Mouse (Mus musculus) forebrain, embryonic 14.5 days (tissue): Measurements from ENCODE around the gene Capn1. TPM values are rescaled to one million over a fixed set of nuclear protein-coding genes. Genes with fewer than 3 reads are reported as not detected.

ENCODE experiments used
- ATAC-seq: fragments of 200-750 bp; cut with Nextera tagmentation; 2 replicates; pipeline ENCODE4 v1.8.0; 2017; ENCODE audit warnings: mild to moderate bottlenecking, moderate library complexity
- DNase-seq: peaks from one replicate; pipeline ENCODE4 v3.0.0-alpha.2; 2015; ENCODE audit warnings: low spot score
- H3K27ac ChIP-seq: fragments of 300-500 bp; sonication (generic); 2 replicates; pipeline ENCODE4 v1.5.1; 2014; ENCODE audit warnings: low read depth, mild to moderate bottlenecking, control low read depth, low read length, moderate library complexity
- H3K27me3 ChIP-seq: fragments of 300-500 bp; sonication (generic); replicated peaks from 2 replicates; pipeline ENCODE4 v1.6.1; 2014; ENCODE audit warnings: low read length, control low read depth, mixed read lengths; ENCODE audit not compliant: control insufficient read depth, insufficient read depth
- H3K36me3 ChIP-seq: fragments of 300-500 bp; sonication (generic); 2 replicates; pipeline ENCODE4 v1.6.1; 2014; ENCODE audit warnings: low read length, control low read depth; ENCODE audit not compliant: control insufficient read depth, insufficient read depth
- H3K4me1 ChIP-seq: fragments of 300-500 bp; sonication (generic); 2 replicates; pipeline ENCODE4 v1.6.1; 2014; ENCODE audit warnings: antibody characterized with exemption, low read length, control low read depth; ENCODE audit not compliant: control insufficient read depth, insufficient read depth
- H3K4me2 ChIP-seq: fragments of 300-500 bp; sonication (generic); 2 replicates; pipeline ENCODE4 v1.6.1; 2014; ENCODE audit warnings: mild to moderate bottlenecking, control low read depth, low read length
- H3K4me3 ChIP-seq: fragments of 300-500 bp; sonication (generic); 2 replicates; pipeline ENCODE4 v1.5.1; 2014; ENCODE audit warnings: low read depth, low read length, control low read depth
- H3K9ac ChIP-seq: fragments of 300-500 bp; sonication (generic); 2 replicates; pipeline ENCODE4 v1.6.1; 2014; ENCODE audit warnings: mild to moderate bottlenecking, low read length, control low read depth, moderate library complexity
- H3K9me3 ChIP-seq: fragments of 300-500 bp; sonication (generic); replicated peaks from 2 replicates; pipeline ENCODE4 v1.6.1; 2016; ENCODE audit warnings: low read length, control low read depth, mixed read lengths; ENCODE audit not compliant: control insufficient read depth
- WGBS: fragments of 180-500 bp; shearing (Covaris S2); extraction: QIAGEN DNeasy Blood & Tissue Kit; methylation state at CpG from one replicate; pipeline ENCODE4 v1.1.7; 2014; 5-methylcytosine and 5-hydroxymethylcytosine counted together
- polyA plus RNA-seq: library from polyadenylated mRNA; unstranded; fragments of >200 nt; fragmentation: Nextera tagmentation; extraction: Ambion mirVana; gene quantifications from 2 replicates; pipeline ENCODE4 v1.2.1, GENCODE M21; 2014

The Capn1 gene
- polyA plus RNA-seq, 1 experiment from 2014 or later: 2.4 TPM

DNA sequence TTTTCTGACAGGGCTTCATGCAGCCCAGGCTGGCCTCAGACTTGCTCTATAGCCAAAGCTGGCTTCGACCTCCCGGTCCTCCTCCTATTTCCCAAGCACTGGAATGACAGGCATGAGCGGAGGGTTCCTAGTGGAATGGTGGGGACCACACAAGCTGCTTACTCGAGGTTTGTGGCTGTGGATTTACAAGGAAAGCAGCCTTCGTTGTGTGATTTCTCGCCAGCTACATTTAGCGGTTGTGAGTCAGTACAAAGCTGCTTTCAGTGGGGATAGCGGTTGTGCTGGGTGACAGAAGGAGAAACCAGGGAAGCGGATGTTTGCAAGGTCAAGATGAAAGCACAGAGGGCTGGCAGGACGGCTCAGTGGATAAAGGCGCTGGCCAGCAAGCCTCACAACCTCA, 10.2 kb downstream of the Capn1 start:
- WGBS: 57% methylated on average over 11 of the region's 11 CpGs
- Histone ChIP-seq H3K9me3 (no peaks in the 10 kb centered on the region), H3K27ac (no peak overlapping the region), H3K9ac (no peak overlapping the region), H3K36me3 (no peaks in the 10 kb centered on the region), H3K4me1 (no peaks in the 10 kb centered on the region), H3K4me3 (no peak overlapping the region), H3K4me2 (no peak overlapping the region), H3K27me3 (no peaks in the 10 kb centered on the region)
- no peak for ATAC-seq
- DNase-seq: no peak

DNA sequence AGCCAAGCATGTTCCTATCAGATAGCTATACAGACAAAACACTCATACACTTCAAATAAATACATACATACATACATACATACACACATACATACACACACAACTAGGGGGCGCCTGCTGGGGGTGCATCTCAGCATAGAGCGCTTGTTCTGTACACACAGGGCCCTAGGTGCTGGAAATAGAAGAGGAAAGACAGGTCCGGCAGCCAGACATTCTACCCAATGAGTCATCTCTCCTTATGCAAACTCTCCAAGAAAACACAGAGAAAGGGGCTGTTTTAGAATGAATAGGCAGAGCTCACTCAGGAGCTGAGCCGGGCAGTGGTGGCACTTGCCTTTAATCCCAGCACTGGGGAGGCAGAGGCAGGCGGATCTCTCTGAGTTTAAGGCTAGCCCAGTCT, 15.7 kb downstream of the Capn1 start:
- ATAC-seq (no peak), DNase-seq (no peak)
- 76% methylated on average over 5 of the region's 5 CpGs for WGBS
- no peak overlapping the region for H3K4me2 ChIP-seq
- H3K4me3 ChIP-seq: no peak overlapping the region
- H3K36me3 ChIP-seq: no peaks in the 10 kb centered on the region
- H3K4me1 ChIP-seq: no peaks in the 10 kb centered on the region
- H3K27me3 ChIP-seq: no peaks in the 10 kb centered on the region
- H3K27ac ChIP-seq: no peak overlapping the region
- no peaks in the 10 kb centered on the region for H3K9me3 ChIP-seq
- no peak overlapping the region for H3K9ac ChIP-seq

- Histone ChIP-seq H3K36me3 (no peaks in the 10 kb centered on the region), H3K4me1 (no peaks in the 10 kb centered on the region), H3K27me3 (no peaks in the 10 kb centered on the region), H3K27ac (no peak overlapping the region), H3K4me2 (no peak overlapping the region), H3K4me3 (no peak overlapping the region), H3K9ac (no peak overlapping the region), H3K9me3 (no peaks in the 10 kb centered on the region)
- no peak for ATAC-seq
- WGBS: 81% methylated on average over 3 of the region's 3 CpGs
- DNase-seq: no peak
Measured at GRCm38 (mm10) chr19:5998180-5998579, 17.5 kb downstream of the Capn1 start.

GRCm38 (mm10) chr19:5994711-5995110, 21.0 kb downstream of the Capn1 start:
- WGBS: 86% methylated on average over 14 of the region's 14 CpGs
- DNase-seq (no peak), ATAC-seq (no peak)
- H3K9ac ChIP-seq: no peak overlapping the region
- no peak overlapping the region for H3K27ac ChIP-seq
- H3K36me3 ChIP-seq: no peaks in the 10 kb centered on the region
- H3K4me1 ChIP-seq: no peaks in the 10 kb centered on the region
- no peaks in the 10 kb centered on the region for H3K9me3 ChIP-seq
- H3K4me3 ChIP-seq: no peak overlapping the region
- H3K27me3 ChIP-seq: no peaks in the 10 kb centered on the region
- H3K4me2 ChIP-seq: no peak overlapping the region

DNA sequence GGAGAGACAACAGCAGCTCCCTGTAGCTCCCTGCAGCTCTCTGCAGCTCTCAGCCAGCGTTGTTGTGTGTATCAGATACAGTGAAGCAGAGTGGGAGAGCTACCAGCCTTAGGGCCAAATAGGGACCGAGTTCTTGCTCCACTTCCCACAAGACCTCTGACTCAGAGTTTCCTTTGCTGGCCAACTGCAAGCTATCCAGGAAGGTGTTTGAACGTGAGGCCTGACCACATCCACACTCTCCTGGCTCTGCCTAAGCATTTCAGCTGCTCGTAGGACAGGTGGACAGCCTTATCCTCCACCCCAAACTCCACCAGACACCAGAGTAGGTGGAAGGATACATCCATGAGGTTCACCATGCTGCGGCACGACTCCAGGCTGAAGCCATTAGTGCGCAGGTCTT, 23.7 kb downstream of the Capn1 start:
- WGBS: 83% methylated on average over 7 of the region's 7 CpGs
- no peak for ATAC-seq

DNA sequence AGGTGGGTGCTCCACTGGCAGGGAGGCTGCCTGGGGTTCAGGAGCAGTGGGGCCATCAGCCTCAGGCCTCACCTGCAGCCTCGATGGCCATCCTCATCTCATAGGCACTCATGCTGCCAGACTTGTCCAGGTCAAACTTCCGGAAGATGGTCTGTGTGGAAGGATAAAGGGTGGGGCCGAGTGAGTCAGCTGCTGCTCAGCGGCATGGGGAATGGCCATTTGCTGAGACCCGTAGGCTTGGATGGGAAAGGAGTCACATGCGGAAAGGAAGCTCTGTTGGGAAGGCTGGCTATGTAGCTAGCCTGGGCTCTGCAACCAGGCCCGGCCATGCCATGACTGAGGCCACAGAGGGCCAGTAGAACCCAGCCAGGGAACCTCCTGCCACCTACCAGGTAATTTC, 24.2 kb downstream of the Capn1 start:
- Histone ChIP-seq H3K27ac (no peak overlapping the region), H3K36me3 (no peaks in the 10 kb centered on the region), H3K4me1 (peaks cover 4% of the 10 kb centered on the region; the same call in 1 of the 2 replicates), H3K4me3 (no peak overlapping the region), H3K9ac (no peak overlapping the region), H3K27me3 (no peaks in the 10 kb centered on the region), H3K9me3 (no peaks in the 10 kb centered on the region), H3K4me2 (no peak overlapping the region)
- DNase-seq: no peak
- ATAC-seq: no peak
- WGBS: 84% methylated on average over 7 of the region's 7 CpGs

More for the DNA sequence above, 23.7 kb downstream of the Capn1 start:
- H3K27ac ChIP-seq: no peak overlapping the region
- H3K4me3 ChIP-seq: no peak overlapping the region
- H3K27me3 ChIP-seq: no peaks in the 10 kb centered on the region
- H3K9ac ChIP-seq: no peak overlapping the region
- H3K36me3 ChIP-seq: no peaks in the 10 kb centered on the region
- no peak overlapping the region for H3K4me2 ChIP-seq
- peaks cover 4% of the 10 kb centered on the region; the same call in 1 of the 2 replicates for H3K4me1 ChIP-seq
- H3K9me3 ChIP-seq: no peaks in the 10 kb centered on the region
- no peak for DNase-seq

- ATAC-seq: no peak
- no peaks in the 10 kb centered on the region for H3K9me3 ChIP-seq
- 13% methylated on average over 1 of the region's 1 CpGs for WGBS
- no peaks in the 10 kb centered on the region for H3K27me3 ChIP-seq
- DNase-seq: no peak
- no peak overlapping the region for H3K9ac ChIP-seq
- no peaks in the 10 kb centered on the region for H3K36me3 ChIP-seq
- no peak overlapping the region for H3K27ac ChIP-seq
- H3K4me3 ChIP-seq: no peak overlapping the region
- peaks cover 4% of the 10 kb centered on the region; the same call in 1 of the 2 replicates for H3K4me1 ChIP-seq
- H3K4me2 ChIP-seq: no peak overlapping the region
Measured at GRCm38 (mm10) chr19:5990921-5991320, 24.8 kb downstream of the Capn1 start.

DNA sequence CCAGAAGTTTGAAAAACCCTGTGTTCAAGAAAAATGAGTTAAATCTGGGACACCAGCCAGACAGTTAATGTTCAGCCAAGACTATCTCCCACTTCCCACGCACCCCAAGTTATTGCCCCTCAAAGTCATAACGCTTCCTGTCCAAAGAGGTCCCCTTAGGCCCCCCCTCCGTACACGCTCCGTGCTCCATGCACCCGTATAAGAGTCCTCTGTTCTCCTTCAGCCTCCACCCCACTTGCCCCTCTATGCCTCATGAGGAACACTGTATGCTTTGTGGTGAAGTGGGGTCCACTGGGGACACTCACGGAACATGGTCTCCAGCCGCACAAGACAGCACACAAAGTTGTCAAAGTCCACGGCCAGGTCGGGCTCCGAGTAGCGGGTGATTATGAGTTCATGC, 25.7 kb downstream of the Capn1 start:
- no peak overlapping the region for H3K27ac ChIP-seq
- H3K27me3 ChIP-seq: no peaks in the 10 kb centered on the region
- H3K4me2 ChIP-seq: no peak overlapping the region
- peaks cover 4% of the 10 kb centered on the region; the same call in 1 of the 2 replicates for H3K4me1 ChIP-seq
- H3K36me3 ChIP-seq: no peaks in the 10 kb centered on the region
- no peak overlapping the region for H3K4me3 ChIP-seq
- ATAC-seq: no peak
- H3K9me3 ChIP-seq: no peaks in the 10 kb centered on the region
- no peak overlapping the region for H3K9ac ChIP-seq
- WGBS: 91% methylated on average over 12 of the region's 12 CpGs
- no peak for DNase-seq

- Histone ChIP-seq H3K27me3 (no peaks in the 10 kb centered on the region), H3K9ac (no peak overlapping the region), H3K4me2 (peak overlapping the region; percentile 40; the same call in 1 of the 2 replicates), H3K9me3 (no peaks in the 10 kb centered on the region), H3K4me3 (no peak overlapping the region), H3K27ac (no peak overlapping the region), H3K4me1 (peaks cover 4% of the 10 kb centered on the region; the same call in 1 of the 2 replicates), H3K36me3 (no peaks in the 10 kb centered on the region)
- DNase-seq (no peak), ATAC-seq (no peak)
- WGBS: 75% methylated on average over 6 of the region's 6 CpGs
Measured at GRCm38 (mm10) chr19:5989585-5989984, 26.1 kb downstream of the Capn1 start.
